Mouse (Mus musculus): Measurements from ENCODE around the gene Gm28051. TPM values are rescaled to one million over a fixed set of nuclear protein-coding genes. Genes with fewer than 3 reads are reported as not detected.

The Gm28051 gene
- total RNA-seq, 2 experiments from 2014 or later: not detected

- DNase-seq: no peak
Measured at GRCm38 (mm10) chr12:102742056-102742455, 15.5 kb downstream of the Gm28051 start.

- no peak for DNase-seq
Measured at GRCm38 (mm10) chr12:102740285-102740684, 17.3 kb downstream of the Gm28051 start.

GRCm38 (mm10) chr12:102739096-102739495 is 18.5 kb downstream of the Gm28051 start:
- no peak for DNase-seq

GRCm38 (mm10) chr12:102733381-102733780 is 24.2 kb downstream of the Gm28051 start:
- DNase-seq: peak; percentile 77

- DNase-seq: no peak
Measured at GRCm38 (mm10) chr12:102730798-102731619, 26.6 kb downstream of the Gm28051 start.

- DNase-seq: peak; percentile 59
Measured at GRCm38 (mm10) chr12:102729855-102730797, 27.4 kb downstream of the Gm28051 start.

- DNase-seq: no peak
Measured at GRCm38 (mm10) chr12:102725761-102726175, 31.8 kb downstream of the Gm28051 start.

GRCm38 (mm10) chr12:102725146-102725545 is 32.4 kb downstream of the Gm28051 start:
- no peak for DNase-seq

- DNase-seq: no peak
Measured at GRCm38 (mm10) chr12:102723861-102724260, 33.7 kb downstream of the Gm28051 start.

- no peak for DNase-seq
Measured at GRCm38 (mm10) chr12:102722966-102723365, 34.6 kb downstream of the Gm28051 start.

- no peak for DNase-seq
Measured at GRCm38 (mm10) chr12:102722451-102722850, 35.1 kb downstream of the Gm28051 start.

GRCm38 (mm10) chr12:102719552-102720315 is 37.8 kb downstream of the Gm28051 start:
- peak; percentile 51 for DNase-seq

- DNase-seq: no peak
Measured at GRCm38 (mm10) chr12:102714654-102715395, 42.7 kb downstream of the Gm28051 start.

- DNase-seq: no peak
Measured at GRCm38 (mm10) chr12:102714116-102714515, 43.4 kb downstream of the Gm28051 start.

GRCm38 (mm10) chr12:102713153-102713865 is 44.3 kb downstream of the Gm28051 start:
- no peak for DNase-seq

GRCm38 (mm10) chr12:102710851-102711375 is 46.7 kb downstream of the Gm28051 start:
- no peak for DNase-seq

- DNase-seq: no peak
Measured at GRCm38 (mm10) chr12:102709896-102710295, 47.7 kb downstream of the Gm28051 start.

GRCm38 (mm10) chr12:102708220-102708619 is 49.3 kb downstream of the Gm28051 start:
- peak; percentile 63 for DNase-seq

GRCm38 (mm10) chr12:102706833-102707463 is 50.6 kb downstream of the Gm28051 start:
- no peak for DNase-seq

All from heart, postnatal 4 days (tissue).